Mouse (Mus musculus) left cerebral cortex, postnatal 14 days (tissue): ENCODE results near the gene Rab3a. TPM values are rescaled to one million over a fixed set of nuclear protein-coding genes. Genes with fewer than 3 reads are reported as not detected.

Experiments
- DNase-seq, 2 experiments: peaks; one replicate each; pipeline ENCODE4 v3.0.0; 2021 to 2022; ENCODE audit warnings: low spot score in 2 of 2, mixed read lengths in 1 of 2
- intact Hi-C: fragments of 180-260 bp; cut with DNase I; formaldehyde crosslinking; loops from one replicate; pipeline ENCODE4 v1.15.1; 2025
- total RNA-seq, 2 experiments: library from RNA; stranded (reverse); gene quantifications; 2 replicates each; pipeline ENCODE4 v1.2.3; 2021

Rab3a gene
- total RNA-seq, 2 experiments from 2014 or later: 926 to 947 TPM

GRCm38 (mm10) chr8:70768956-70769355, 14.5 kb downstream of the Rab3a start:
- no peak for DNase-seq
- intact Hi-C loops: loop anchor here (5.0 kb wide), 1 partner anchor 73 kb away; no protein-coding TSS in a partner anchor

GRCm38 (mm10) chr8:70769359-70769758, 14.9 kb downstream of the Rab3a start:
- intact Hi-C loops: loop anchor here (5.0 kb wide), 1 partner anchor 73 kb away; no protein-coding TSS in a partner anchor
- peak; percentile 98 for DNase-seq

- intact Hi-C loops: loop anchor here (5.0 kb wide), 1 partner anchor 72 kb away; no protein-coding TSS in a partner anchor
- DNase-seq: no peak
Measured at GRCm38 (mm10) chr8:70769858-70770257, 15.4 kb downstream of the Rab3a start.

GRCm38 (mm10) chr8:70770748-70771147, 16.3 kb downstream of the Rab3a start:
- no peak for DNase-seq
- intact Hi-C loops: no loop called here

GRCm38 (mm10) chr8:70771217-70771616, 16.7 kb downstream of the Rab3a start:
- intact Hi-C loops: no loop called here
- DNase-seq: no peak

- intact Hi-C loops: no loop called here
- no peak for DNase-seq
Measured at GRCm38 (mm10) chr8:70772075-70772474, 17.6 kb downstream of the Rab3a start.

GRCm38 (mm10) chr8:70772890-70773289, 18.4 kb downstream of the Rab3a start:
- intact Hi-C loops: no loop called here
- no peak for DNase-seq

- no peak for DNase-seq
- intact Hi-C loops: no loop called here
Measured at GRCm38 (mm10) chr8:70773410-70773809, 18.9 kb downstream of the Rab3a start.

- DNase-seq: peak in 1 of 2 experiments; percentile 69
- intact Hi-C loops: no loop called here
Measured at GRCm38 (mm10) chr8:70773833-70774232, 19.4 kb downstream of the Rab3a start.

GRCm38 (mm10) chr8:70774740-70775139, 20.3 kb downstream of the Rab3a start:
- DNase-seq: no peak
- intact Hi-C loops: no loop called here

- intact Hi-C loops: no loop called here
- no peak for DNase-seq
Measured at GRCm38 (mm10) chr8:70775227-70775626, 20.7 kb downstream of the Rab3a start.

- intact Hi-C loops: no loop called here
- no peak for DNase-seq
Measured at GRCm38 (mm10) chr8:70775851-70776495, 21.5 kb downstream of the Rab3a start.

GRCm38 (mm10) chr8:70776496-70777444, 22.3 kb downstream of the Rab3a start, which contains the start of gene Pik3r2:
Pik3r2 (minus strand) TSS chr8:70776713.
- intact Hi-C loops: no loop called here
- peak; percentile 99 for DNase-seq

- intact Hi-C loops: no loop called here
- DNase-seq: peak in 1 of 2 experiments; percentile 61
Measured at GRCm38 (mm10) chr8:70780093-70780492, 25.6 kb downstream of the Rab3a start.

GRCm38 (mm10) chr8:70786291-70787050, 32.0 kb downstream of the Rab3a start:
- intact Hi-C loops: no loop called here

GRCm38 (mm10) chr8:70787051-70787445, 32.6 kb downstream of the Rab3a start:
- no peak for DNase-seq
- intact Hi-C loops: no loop called here

More at GRCm38 (mm10) chr8:70786291-70787050, 32.0 kb downstream of the Rab3a start:
- no peak for DNase-seq

GRCm38 (mm10) chr8:70787941-70788667, 33.6 kb downstream of the Rab3a start:
- intact Hi-C loops: no loop called here
- DNase-seq: no peak

- no peak for DNase-seq
Measured at GRCm38 (mm10) chr8:70789046-70789445, 34.6 kb downstream of the Rab3a start.

GRCm38 (mm10) chr8:70790846-70791245, 36.4 kb downstream of the Rab3a start:
- intact Hi-C loops: no loop called here
- DNase-seq: peak in 1 of 2 experiments; percentile 61

More at GRCm38 (mm10) chr8:70789046-70789445, 34.6 kb downstream of the Rab3a start:
- intact Hi-C loops: no loop called here
